In the genomic region with DNA sequence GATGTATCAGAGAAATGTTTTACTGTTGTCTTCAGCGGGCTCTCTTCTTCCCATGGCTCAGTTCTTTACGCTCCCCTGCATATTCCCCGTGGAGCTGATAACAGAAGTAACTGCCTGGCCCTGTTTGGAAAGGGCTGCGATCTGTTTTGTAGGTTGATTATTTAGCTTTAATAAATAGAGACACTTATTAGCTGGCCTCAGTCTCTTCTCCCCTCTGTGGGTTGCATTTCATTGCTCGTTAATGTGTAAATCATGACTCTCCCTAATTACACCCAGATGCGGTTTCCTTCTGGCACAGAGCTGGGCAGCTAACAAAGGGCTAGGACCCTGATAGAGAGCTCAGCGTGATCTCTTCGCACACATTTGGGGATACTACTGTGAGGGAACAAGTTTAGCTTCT, we compare ENCODE assay signal across 13 mouse cellular contexts.
DNase-seq lines count a peak whose midpoint lies in the region; ATAC-seq lines count a peak whose summit lies in the region.
"Had no signal": no experiment of that assay in that cellular context is flagged by ENCODE, and none has a peak within 500 bp of the region (broad histone marks: within the 10 kb centered on the region; RNA-seq: fewer than 3 reads in every experiment).

No protein-coding gene starts in this region.

- no peak for DNase-seq in heart, postnatal 14 days
- DNase-seq in embryo, embryonic 10 days (ENCODE audit: low spot score): peak; percentile 63
- no peak for DNase-seq in natural killer cell, adult 2 months (ENCODE audit: low spot score in 2 of 2)
- DNase-seq in cerebellum, adult 11-12 months: no peak
- no peak for DNase-seq in cerebellum, postnatal 4 days (ENCODE audit: low spot score in 2 of 2)
- DNase-seq: gastrocnemius, postnatal 14 days; kidney, postnatal 10 days; lung, postnatal 10 days; spleen, adult 18-20 months; thymus, adult 18-20 months had no signal

- peak overlapping the region; percentile 33 for H3K4me2 ChIP-seq in heart, embryonic 15.5 days
- peak overlapping the region; percentile 17; the same call in 1 of the 2 replicates for H3K4me2 ChIP-seq in embryonic facial prominence, embryonic 15.5 days (replicated peaks)
- H3K4me2 ChIP-seq in limb, embryonic 13.5 days (replicated peaks): peak overlapping the region; percentile 19; the same call in 1 of the 2 replicates

- no peak overlapping the region for H3K9ac ChIP-seq in heart, embryonic 15.5 days
- no peak overlapping the region for H3K9ac ChIP-seq in embryonic facial prominence, embryonic 15.5 days
- H3K9ac ChIP-seq in limb, embryonic 13.5 days: no peak overlapping the region

- no peaks in the 10 kb centered on the region for H3K36me3 ChIP-seq in heart, embryonic 15.5 days
- no peaks in the 10 kb centered on the region for H3K36me3 ChIP-seq in embryonic facial prominence, embryonic 15.5 days
- no peaks in the 10 kb centered on the region for H3K36me3 ChIP-seq in limb, embryonic 13.5 days

- no peaks in the 10 kb centered on the region for H3K9me3 ChIP-seq in heart, embryonic 15.5 days (replicated peaks)
- no peaks in the 10 kb centered on the region for H3K9me3 ChIP-seq in embryonic facial prominence, embryonic 15.5 days (replicated peaks)
- no peaks in the 10 kb centered on the region for H3K9me3 ChIP-seq in limb, embryonic 13.5 days

- no peak overlapping the region for H3K27ac ChIP-seq in heart, embryonic 15.5 days
- H3K27ac ChIP-seq in embryonic facial prominence, embryonic 15.5 days (replicated peaks): peak overlapping the region; percentile 19
- H3K27ac ChIP-seq in limb, embryonic 13.5 days: no peak overlapping the region

- ATAC-seq in heart, embryonic 15.5 days (replicated peaks; ENCODE audit: insufficient number of reproducible peaks, insufficient read depth, low FRiP score, low read depth): no peak
- no peak for ATAC-seq in embryonic facial prominence, embryonic 15.5 days (ENCODE audit: insufficient number of reproducible peaks, low FRiP score, low TSS enrichment, low read depth)
- ATAC-seq in limb, embryonic 13.5 days (ENCODE audit: low FRiP score, low read depth): no peak

- H3K4me1 ChIP-seq in heart, embryonic 15.5 days (replicated peaks): no peaks in the 10 kb centered on the region
- H3K4me1 ChIP-seq in embryonic facial prominence, embryonic 15.5 days: peaks cover 15% of the 10 kb centered on the region
- peaks cover 18% of the 10 kb centered on the region for H3K4me1 ChIP-seq in limb, embryonic 13.5 days

- H3K4me3 ChIP-seq in heart, embryonic 15.5 days: no peak overlapping the region
- H3K4me3 ChIP-seq in embryonic facial prominence, embryonic 15.5 days (replicated peaks): no peak overlapping the region
- no peak overlapping the region for H3K4me3 ChIP-seq in limb, embryonic 13.5 days

- 35% methylated on average over 8 of the region's 8 CpGs for WGBS in heart, embryonic 15.5 days
- 27% methylated on average over 8 of the region's 8 CpGs for WGBS in embryonic facial prominence, embryonic 15.5 days
- WGBS in limb, embryonic 13.5 days: 13% methylated on average over 8 of the region's 8 CpGs

- no peaks in the 10 kb centered on the region for H3K27me3 ChIP-seq in heart, embryonic 15.5 days
- H3K27me3 ChIP-seq in embryonic facial prominence, embryonic 15.5 days: no peaks in the 10 kb centered on the region
- H3K27me3 ChIP-seq in limb, embryonic 13.5 days: no peaks in the 10 kb centered on the region

- intact Hi-C loops in heart, postnatal 14 days (cut with DNase I): loop anchor here (5.0 kb wide), 1 partner anchor 494 kb away; no protein-coding TSS in a partner anchor
